Mouse (Mus musculus) liver, embryonic 12.5 days (tissue): ENCODE measurements around the gene 1700001C19Rik. TPM values are rescaled to one million over a fixed set of nuclear protein-coding genes. Genes with fewer than 3 reads are reported as not detected.

Source experiments
- ATAC-seq: fragments of 200-750 bp; cut with Nextera tagmentation; 2 replicates; pipeline ENCODE4 v1.8.0; 2017; ENCODE audit warnings: moderate number of reproducible peaks, mild to moderate bottlenecking, moderate library complexity
- H3K27ac ChIP-seq: fragments of 300-500 bp; sonication (generic); 2 replicates; pipeline ENCODE4 v1.5.1; 2016; ENCODE audit warnings: mild to moderate bottlenecking
- H3K27me3 ChIP-seq: fragments of 300-500 bp; sonication (generic); replicated peaks from 2 replicates; pipeline ENCODE4 v1.6.1; 2016; ENCODE audit warnings: mild to moderate bottlenecking, moderate library complexity
- H3K36me3 ChIP-seq: fragments of 300-500 bp; sonication (generic); 2 replicates; pipeline ENCODE4 v1.6.1; 2016; ENCODE audit warnings: mild to moderate bottlenecking, moderate library complexity
- H3K4me1 ChIP-seq: fragments of 300-500 bp; sonication (generic); 2 replicates; pipeline ENCODE4 v1.6.1; 2016
- H3K4me2 ChIP-seq: fragments of 300-500 bp; sonication (generic); 2 replicates; pipeline ENCODE4 v1.6.1; 2016; ENCODE audit warnings: mild to moderate bottlenecking, moderate library complexity
- H3K4me3 ChIP-seq: fragments of 300-500 bp; sonication (generic); 2 replicates; pipeline ENCODE4 v1.5.1; 2016; ENCODE audit warnings: mild to moderate bottlenecking, moderate library complexity
- H3K9ac ChIP-seq: fragments of 300-500 bp; sonication (generic); 2 replicates; pipeline ENCODE4 v1.6.1; 2016; ENCODE audit warnings: mild to moderate bottlenecking, moderate library complexity
- H3K9me3 ChIP-seq: fragments of 300-500 bp; sonication (generic); replicated peaks from 2 replicates; pipeline ENCODE4 v1.6.1; 2016; ENCODE audit warnings: mild to moderate bottlenecking, moderate library complexity
- WGBS: fragments of 180-500 bp; shearing (Covaris S2); methylation state at CpG from one replicate; pipeline ENCODE4 v1.1.7; 2016; ENCODE audit not compliant: insufficient replicate concordance; 5-methylcytosine and 5-hydroxymethylcytosine counted together
- polyA plus RNA-seq: library from polyadenylated mRNA; unstranded; fragments of >200 nt; fragmentation: Nextera tagmentation; extraction: Ambion mirVana; gene quantifications from 2 replicates; pipeline ENCODE4 v1.2.1, GENCODE M21; 2016

The 1700001C19Rik gene
- polyA plus RNA-seq, 1 experiment from 2014 or later = 0.66 TPM

DNA sequence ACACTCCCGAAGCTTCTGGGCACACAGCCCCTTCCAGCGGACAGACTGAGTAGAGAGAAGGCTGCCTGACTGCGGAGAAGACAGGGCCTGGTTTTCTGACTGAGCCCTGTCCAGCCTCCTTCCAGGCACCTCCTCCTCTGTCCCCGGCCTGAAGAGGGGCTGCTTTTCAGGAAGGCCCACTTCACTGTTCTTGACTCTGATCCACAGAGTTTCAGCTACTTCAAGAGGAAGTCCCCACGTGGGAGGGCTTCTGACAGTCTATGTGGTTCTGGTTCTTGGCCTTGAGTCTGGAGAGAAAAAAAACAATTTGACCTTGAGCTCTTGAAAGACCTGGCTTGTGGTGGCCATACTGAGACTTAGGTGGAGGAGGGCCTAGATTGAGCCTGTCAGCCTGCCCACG lies 6.9 kb upstream of the 1700001C19Rik start:
- H3K27me3 ChIP-seq = peaks cover 4% of the 10 kb centered on the region; the same call in 1 of the 2 replicates
- H3K9me3 ChIP-seq = no peaks in the 10 kb centered on the region
- no peak for ATAC-seq
- no peaks in the 10 kb centered on the region for H3K36me3 ChIP-seq
- H3K9ac ChIP-seq = no peak overlapping the region
- H3K4me1 ChIP-seq = peaks cover 71% of the 10 kb centered on the region
- H3K4me2 ChIP-seq = no peak overlapping the region
- no peak overlapping the region for H3K4me3 ChIP-seq
- H3K27ac ChIP-seq = no peak overlapping the region
- WGBS = 62% methylated on average over 6 of the region's 6 CpGs

DNA sequence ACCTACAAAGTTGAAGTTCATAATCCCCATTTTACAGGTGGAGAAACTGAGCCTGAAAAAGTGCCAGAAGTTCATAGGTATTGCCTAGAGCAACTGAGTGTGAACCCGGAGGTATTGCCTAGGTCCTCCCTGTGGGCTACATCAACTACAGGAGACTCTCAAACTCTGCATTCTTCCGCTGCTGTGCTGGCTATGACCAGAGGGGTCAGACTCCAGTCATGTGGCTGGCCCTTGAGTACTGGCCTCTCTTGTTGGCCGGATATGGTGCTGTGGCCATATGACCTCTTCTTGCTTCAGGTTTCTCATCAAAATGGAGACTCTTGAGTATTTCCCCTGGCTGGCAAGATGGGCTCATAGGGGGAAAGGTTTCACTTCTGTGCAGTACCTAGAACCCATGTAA lies 5.1 kb upstream of the 1700001C19Rik start:
- 71% methylated on average over 3 of the region's 3 CpGs for WGBS
- ATAC-seq = no peak
- Histone ChIP-seq H3K4me1 (peaks cover 75% of the 10 kb centered on the region), H3K9me3 (no peaks in the 10 kb centered on the region), H3K4me3 (no peak overlapping the region), H3K9ac (no peak overlapping the region), H3K4me2 (no peak overlapping the region), H3K27ac (no peak overlapping the region), H3K36me3 (no peaks in the 10 kb centered on the region), H3K27me3 (peaks cover 22% of the 10 kb centered on the region)

DNA sequence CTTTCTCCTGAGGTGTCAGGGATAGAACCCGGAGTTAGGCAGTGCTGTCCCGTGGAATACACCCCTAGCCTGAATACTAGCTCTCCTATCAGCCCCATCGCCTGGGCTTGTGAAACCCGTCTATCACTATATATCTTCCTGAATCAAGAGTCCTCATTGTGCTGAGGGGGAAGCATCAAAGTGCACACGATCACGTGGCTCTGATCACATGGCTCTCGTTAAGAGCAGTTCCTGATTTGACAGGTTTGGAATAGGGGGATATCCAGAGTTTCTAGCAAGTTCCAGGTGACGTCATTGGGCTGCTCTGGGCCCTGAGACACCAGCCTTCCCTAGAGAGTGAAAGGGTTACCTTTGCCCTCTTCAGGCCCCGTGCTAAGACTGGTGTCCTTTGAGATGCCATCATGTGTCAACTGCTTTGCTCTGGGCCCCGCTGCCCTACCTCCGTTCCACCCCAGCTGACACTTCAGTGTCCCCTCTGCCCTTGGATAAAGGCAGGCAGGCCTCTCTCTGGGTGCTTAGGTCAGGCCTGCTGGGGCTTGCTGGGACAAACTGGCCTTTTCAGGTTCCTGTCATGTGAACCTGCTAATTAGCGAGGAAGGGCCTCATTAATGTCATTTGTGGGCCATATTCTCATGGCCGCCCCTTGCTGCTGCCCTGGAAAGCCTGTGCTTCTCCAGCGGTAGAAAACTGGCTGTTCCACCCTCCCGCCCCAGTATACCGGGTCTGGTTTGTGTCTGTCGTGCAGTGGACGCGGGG lies 4.3 kb upstream of the 1700001C19Rik start:
- WGBS = 54% methylated on average over 19 of the region's 19 CpGs
- peaks cover 77% of the 10 kb centered on the region for H3K4me1 ChIP-seq
- no peak for ATAC-seq
- H3K4me2 ChIP-seq = no peak overlapping the region
- H3K27me3 ChIP-seq = peaks cover 30% of the 10 kb centered on the region
- no peak overlapping the region for H3K27ac ChIP-seq
- H3K4me3 ChIP-seq = no peak overlapping the region
- no peaks in the 10 kb centered on the region for H3K9me3 ChIP-seq
- H3K36me3 ChIP-seq = no peaks in the 10 kb centered on the region
- no peak overlapping the region for H3K9ac ChIP-seq

DNA sequence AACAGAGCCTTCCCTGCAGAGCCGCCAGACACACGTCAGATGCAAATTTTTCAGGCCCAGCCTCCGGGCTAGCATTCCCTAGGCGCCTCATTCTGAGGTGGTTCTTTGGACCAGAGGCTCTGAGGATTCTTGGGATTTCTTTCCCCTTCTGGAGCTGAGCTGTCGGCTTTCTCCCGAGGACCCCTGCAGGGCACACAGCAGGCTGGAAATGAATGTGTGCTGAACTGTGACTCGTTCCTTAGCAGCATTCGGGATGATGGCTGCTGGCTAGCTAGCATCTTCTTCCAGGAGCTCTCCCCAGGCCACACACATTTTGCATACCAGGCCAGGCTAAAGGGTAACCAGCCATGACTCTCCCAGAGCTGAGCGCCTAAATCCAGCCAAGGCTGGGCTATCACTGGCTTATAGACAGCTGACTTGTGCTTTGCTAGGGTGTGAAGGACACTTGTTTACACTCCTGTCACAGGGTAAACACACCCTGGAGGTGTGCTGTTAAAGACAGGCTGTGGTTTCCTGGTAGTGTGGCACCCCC lies 3.2 kb upstream of the 1700001C19Rik start:
- Histone ChIP-seq H3K27me3 (peaks cover 36% of the 10 kb centered on the region), H3K4me2 (no peak overlapping the region), H3K27ac (0 out of 2 replicates have a peak overlapping the region, but pooled peaks have one; percentile 18), H3K4me1 (peaks cover 69% of the 10 kb centered on the region), H3K36me3 (no peaks in the 10 kb centered on the region), H3K4me3 (no peak overlapping the region), H3K9me3 (no peaks in the 10 kb centered on the region), H3K9ac (no peak overlapping the region)
- ATAC-seq = no peak
- WGBS = 55% methylated on average over 9 of the region's 9 CpGs

DNA sequence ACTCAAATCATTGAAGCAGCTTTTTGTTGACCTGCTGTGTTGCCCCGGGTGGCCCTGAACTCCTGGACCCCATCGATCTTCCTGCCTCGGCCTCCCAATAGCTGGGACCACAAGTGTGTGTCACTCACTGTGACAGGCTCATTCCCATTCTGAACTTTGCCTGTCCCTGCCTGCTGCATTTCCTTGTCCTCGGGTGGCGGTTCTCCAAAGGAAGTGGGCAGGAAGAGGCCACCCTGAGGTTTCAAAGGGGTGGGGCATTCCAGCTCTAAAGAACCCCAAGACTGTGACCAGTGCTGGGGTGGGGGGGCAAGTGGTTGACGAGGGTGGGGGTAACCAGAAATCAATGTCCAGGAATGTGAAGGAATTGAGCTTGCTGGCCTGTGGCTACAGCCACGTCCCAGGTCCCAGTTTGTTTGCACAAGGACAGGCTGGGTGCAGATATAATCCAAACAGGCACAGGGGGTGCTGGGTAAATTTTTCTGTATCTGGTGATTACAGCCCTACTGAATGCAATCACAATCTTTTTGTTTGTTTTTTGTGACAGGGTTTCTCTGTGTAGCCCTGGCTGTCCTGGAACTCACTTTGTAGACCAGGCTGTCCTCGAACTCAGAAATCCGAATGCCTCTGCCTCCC lies 2.3 kb upstream of the 1700001C19Rik start:
- 20% methylated on average over 9 of the region's 9 CpGs for WGBS
- peaks cover 62% of the 10 kb centered on the region for H3K4me1 ChIP-seq
- H3K27me3 ChIP-seq = peaks cover 42% of the 10 kb centered on the region
- no peaks in the 10 kb centered on the region for H3K36me3 ChIP-seq
- no peaks in the 10 kb centered on the region for H3K9me3 ChIP-seq
- no peak overlapping the region for H3K9ac ChIP-seq
- no peak overlapping the region for H3K4me3 ChIP-seq
- H3K4me2 ChIP-seq = peak overlapping the region; percentile 12; the same call in 1 of the 2 replicates
- peak overlapping the region; percentile 54; the same call in 1 of the 2 replicates for H3K27ac ChIP-seq
- ATAC-seq = no peak

DNA sequence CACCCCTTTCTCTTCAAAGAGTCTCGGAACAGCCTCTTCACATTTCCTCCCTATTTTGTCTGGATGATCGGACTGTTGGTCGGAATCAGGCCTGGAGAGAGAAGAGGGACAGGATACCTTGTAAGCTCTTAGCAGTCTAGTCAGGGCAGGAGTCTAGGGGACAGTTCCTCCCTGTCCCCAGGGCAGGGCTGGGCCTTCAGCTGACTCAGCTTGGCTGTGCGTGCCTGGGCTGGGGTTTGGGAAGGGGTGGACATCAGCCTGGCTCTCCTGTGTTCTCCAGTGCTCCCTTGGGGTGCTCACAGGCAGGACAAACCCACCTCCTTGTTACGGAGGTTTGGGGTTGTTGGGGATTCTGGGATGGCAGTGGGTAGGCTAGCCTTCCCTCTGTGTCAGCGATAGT lies 1.4 kb upstream of the 1700001C19Rik start:
- 0 out of 2 replicates have a peak overlapping the region, but pooled peaks have one; percentile 1 for H3K4me2 ChIP-seq
- peaks cover 42% of the 10 kb centered on the region for H3K27me3 ChIP-seq
- H3K9ac ChIP-seq = no peak overlapping the region
- 51% methylated on average over 6 of the region's 6 CpGs for WGBS
- H3K4me3 ChIP-seq = no peak overlapping the region
- H3K36me3 ChIP-seq = no peaks in the 10 kb centered on the region
- H3K27ac ChIP-seq = no peak overlapping the region
- H3K4me1 ChIP-seq = peaks cover 61% of the 10 kb centered on the region
- no peaks in the 10 kb centered on the region for H3K9me3 ChIP-seq
- no peak for ATAC-seq

DNA sequence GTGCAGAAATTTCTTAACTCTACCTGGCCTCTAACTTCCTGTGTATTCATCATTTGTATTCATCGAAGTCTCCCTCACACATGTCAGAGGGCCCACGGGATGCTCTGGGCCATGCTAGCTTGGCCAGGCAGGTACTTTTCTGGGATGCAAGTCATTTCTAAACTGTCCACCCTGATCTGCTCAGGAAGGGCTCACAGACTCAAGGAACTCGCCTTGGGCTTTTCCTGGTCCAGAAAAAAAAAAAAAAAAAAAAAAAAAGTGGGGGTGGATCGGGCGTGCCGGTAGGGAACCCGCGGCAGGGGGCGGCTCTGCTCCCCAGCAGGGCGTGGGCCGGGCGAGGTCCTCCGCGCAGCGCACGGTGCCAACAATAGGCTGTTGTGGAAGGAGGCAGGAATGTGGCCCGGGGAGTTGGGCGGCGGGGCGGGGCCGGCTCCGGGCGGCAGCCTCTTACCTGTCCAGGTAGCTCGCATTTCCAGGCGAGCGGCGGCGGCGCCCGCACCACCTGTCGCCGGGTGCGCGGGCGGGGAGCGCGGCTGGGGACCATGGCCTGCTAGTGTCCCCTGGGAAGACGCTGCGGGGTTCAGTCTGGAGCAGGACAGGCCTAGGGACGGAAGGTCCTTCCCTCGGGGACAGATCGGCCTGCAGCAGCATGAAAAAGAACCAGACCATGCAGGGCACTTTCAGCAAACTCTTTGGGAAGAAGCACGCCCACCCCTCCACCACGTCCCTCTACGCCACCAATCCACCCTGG lies 845 bp downstream of the 1700001C19Rik start, which contains the start of gene AI661453:
AI661453 (plus strand) TSS at position 460 of the 751 bp plus-strand sequence.
- Histone ChIP-seq H3K27ac (no peak within 1 kb of the TSS), H3K9ac (peak within 1 kb of the TSS; percentile 61), H3K4me2 (peak within 1 kb of the TSS; percentile 82), H3K4me1 (peaks cover 62% of the 10 kb centered on the region), H3K4me3 (peak within 1 kb of the TSS; percentile 55), H3K36me3 (no peaks in the 10 kb centered on the region), H3K9me3 (no peaks in the 10 kb centered on the region), H3K27me3 (peaks cover 47% of the 10 kb centered on the region)
- ATAC-seq = no peak
- WGBS = 1% methylated on average over 45 of the region's 45 CpGs

DNA sequence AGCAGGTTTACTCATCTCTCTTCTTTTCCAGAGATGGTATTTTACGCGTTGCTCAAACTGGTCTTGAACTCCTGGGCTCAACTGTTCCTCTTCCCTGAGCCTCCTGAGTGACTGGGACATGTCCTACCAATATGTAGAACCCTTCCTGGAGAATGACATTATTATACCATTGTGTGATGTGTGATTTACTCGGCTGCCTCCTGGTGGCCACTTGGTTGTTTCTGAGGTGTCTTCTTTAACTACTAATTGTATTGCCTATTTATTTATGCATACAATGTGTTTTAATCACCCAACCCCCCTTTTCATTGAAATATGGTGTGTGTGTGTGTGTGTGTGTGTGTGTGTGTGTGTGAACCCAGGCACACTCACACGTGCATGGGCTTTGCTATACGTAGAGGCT lies 6.4 kb downstream of the 1700001C19Rik start:
- ATAC-seq = no peak
- peaks cover 32% of the 10 kb centered on the region for H3K27me3 ChIP-seq
- H3K9me3 ChIP-seq = no peaks in the 10 kb centered on the region
- peaks cover 18% of the 10 kb centered on the region for H3K4me1 ChIP-seq
- H3K4me2 ChIP-seq = no peak overlapping the region
- no peak overlapping the region for H3K4me3 ChIP-seq
- no peaks in the 10 kb centered on the region for H3K36me3 ChIP-seq
- no peak overlapping the region for H3K9ac ChIP-seq
- H3K27ac ChIP-seq = no peak overlapping the region
- WGBS = 62% methylated on average over 5 of the region's 5 CpGs

DNA sequence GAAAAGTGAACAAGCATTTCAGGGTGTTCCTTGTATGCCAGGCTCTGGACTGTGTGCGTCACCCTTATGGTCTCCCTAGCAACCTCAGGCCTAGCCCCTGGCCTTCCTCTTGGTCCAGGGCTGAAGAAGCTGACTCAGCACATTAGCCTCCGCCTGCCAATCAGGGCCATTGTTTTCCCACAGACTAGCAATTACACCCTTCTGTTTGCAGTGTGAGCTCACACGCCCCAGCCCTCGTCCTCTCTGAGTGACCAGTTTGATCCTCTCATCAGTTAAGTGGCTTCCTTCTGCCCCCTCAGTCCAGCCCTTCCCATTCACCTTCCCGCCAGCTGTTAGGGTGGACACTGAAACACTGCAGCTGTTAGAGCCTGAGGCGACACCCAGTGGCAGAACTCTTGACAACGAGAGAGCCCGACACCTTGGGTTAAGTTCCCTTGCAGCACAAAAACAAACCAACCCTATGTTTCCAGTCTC lies 8.3 kb downstream of the 1700001C19Rik start:
- Histone ChIP-seq H3K4me3 (no peak overlapping the region), H3K4me1 (peaks cover 18% of the 10 kb centered on the region), H3K9me3 (no peaks in the 10 kb centered on the region), H3K27me3 (peaks cover 26% of the 10 kb centered on the region), H3K4me2 (peak overlapping the region; percentile 9; the same call in 1 of the 2 replicates), H3K36me3 (no peaks in the 10 kb centered on the region), H3K27ac (no peak overlapping the region), H3K9ac (no peak overlapping the region)
- ATAC-seq = peak; percentile 16; the same call in 1 of the 2 replicates
- WGBS = 14% methylated on average over 8 of the region's 8 CpGs

DNA sequence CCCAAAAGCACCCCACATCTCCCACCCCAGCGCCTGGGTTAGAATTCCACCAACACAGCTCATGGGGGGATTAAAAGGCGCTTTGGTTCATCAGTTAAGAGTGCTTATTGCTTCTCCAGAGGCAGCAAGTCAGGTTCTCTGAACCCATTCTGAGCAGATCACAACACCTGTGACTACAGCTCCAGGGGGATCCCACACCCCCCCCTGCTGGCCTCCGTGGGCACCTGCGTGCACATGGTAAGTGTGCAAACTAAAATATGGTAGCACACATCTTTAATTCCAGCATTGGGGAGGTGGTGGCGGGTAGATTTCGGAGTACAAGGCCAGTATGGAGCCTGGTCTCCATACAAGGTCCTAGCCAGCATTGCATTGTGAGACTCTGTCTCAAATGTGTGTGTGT lies 9.9 kb downstream of the 1700001C19Rik start:
- Histone ChIP-seq H3K27me3 (peaks cover 26% of the 10 kb centered on the region), H3K9ac (no peak overlapping the region), H3K4me2 (no peak overlapping the region), H3K9me3 (no peaks in the 10 kb centered on the region), H3K4me1 (peaks cover 7% of the 10 kb centered on the region), H3K4me3 (no peak overlapping the region), H3K36me3 (no peaks in the 10 kb centered on the region), H3K27ac (no peak overlapping the region)
- 55% methylated on average over 6 of the region's 6 CpGs for WGBS
- ATAC-seq = no peak

DNA sequence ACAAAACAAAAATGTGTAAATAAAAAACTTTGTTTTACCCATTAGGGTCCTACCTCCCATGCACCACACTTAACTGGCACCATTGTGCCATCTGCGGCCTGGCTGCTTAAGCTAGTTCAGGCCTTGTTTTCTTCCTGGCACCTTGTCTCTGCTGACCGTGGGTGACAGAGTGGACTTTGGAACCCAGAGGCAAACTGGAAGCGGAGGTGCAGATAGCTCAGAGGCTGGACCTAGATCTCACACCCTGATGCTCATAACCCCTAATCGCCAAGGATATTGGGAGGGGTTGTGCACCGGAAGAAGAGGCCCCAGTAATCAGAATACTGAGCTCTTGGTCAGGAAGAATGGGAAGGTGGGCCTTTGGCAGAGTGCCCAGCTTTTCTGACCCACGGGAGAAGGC lies 13.0 kb downstream of the 1700001C19Rik start:
- Histone ChIP-seq H3K9ac (no peak overlapping the region), H3K4me1 (peaks cover 6% of the 10 kb centered on the region), H3K27ac (no peak overlapping the region), H3K4me3 (no peak overlapping the region), H3K36me3 (no peaks in the 10 kb centered on the region), H3K27me3 (peaks cover 26% of the 10 kb centered on the region), H3K9me3 (no peaks in the 10 kb centered on the region), H3K4me2 (no peak overlapping the region)
- WGBS = 61% methylated on average over 6 of the region's 6 CpGs
- no peak for ATAC-seq
